Mouse (Mus musculus): ENCODE measurements at regions not wholly inside any gene's neighbourhood (a gene's known extent, or its start where the extent isn't known, plus 50 kb on each side); places are given as distances from the start of the nearest gene placed in this dataset.

DNA sequence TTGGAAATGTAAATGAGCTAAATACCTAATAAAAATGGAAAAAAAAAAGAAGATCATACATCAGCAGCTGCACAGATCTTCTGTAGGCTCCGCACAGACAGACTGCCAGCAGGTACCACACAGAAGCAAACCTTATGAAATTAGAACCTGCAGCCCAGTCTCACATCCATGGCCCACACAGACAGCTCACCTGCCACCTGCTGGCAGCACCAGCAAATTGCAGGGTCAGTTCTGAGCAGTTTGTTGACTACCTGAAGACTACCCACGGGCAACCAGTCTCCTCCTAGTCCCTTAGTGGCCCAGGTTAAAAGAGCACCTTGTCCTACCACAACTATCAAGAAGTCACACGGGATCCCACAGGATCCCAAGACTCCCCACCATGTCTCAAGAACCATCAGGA is 225.1 kb downstream of the Mroh4 start:
- TF ChIP-seq CTCF (IDR thresholded peaks at IDR 0.05; ENCODE audit: extremely low read depth, insufficient read length, insufficient replicate concordance, low read depth, low read length) (peak; percentile 36; the same call in 1 of the 2 replicates), POLR2A (IDR thresholded peaks at IDR 0.05; ENCODE audit: low read depth, low read length) (no peak)

All from small intestine, adult 2 months (tissue).